ENCODE assay signal across 27 mouse cellular contexts in genomic region chr3:84500491-84500890, GRCm38 (mm10). TPM values are rescaled to one million over a fixed set of nuclear protein-coding genes. Genes with fewer than 3 reads are reported as not detected.
DNase-seq lines count a peak whose midpoint lies in the region; ATAC-seq and TF ChIP-seq lines count a peak whose summit lies in the region.
"Had no signal": no experiment of that assay in that cellular context is flagged by ENCODE, and none has a peak within 500 bp of the region (broad histone marks: within the 10 kb centered on the region; RNA-seq: fewer than 3 reads in every experiment).

No protein-coding gene starts in this region.

- no peak for TF ChIP-seq CTCF in left cerebral cortex, adult 2 months (IDR thresholded peaks at IDR 0.05)

- no peak overlapping the region for H3K4me2 ChIP-seq in kidney, embryonic 16.5 days (replicated peaks; ENCODE audit: low read depth, low read length)
- no peak overlapping the region for H3K4me2 ChIP-seq in forebrain, embryonic 12.5 days
- H3K4me2 ChIP-seq: heart, embryonic 15.5 days; hindbrain, embryonic 12.5 days; liver, embryonic 12.5 days had no signal

- no peak for ATAC-seq in kidney, embryonic 16.5 days (ENCODE audit: low FRiP score, low TSS enrichment)
- ATAC-seq in forebrain, embryonic 12.5 days (ENCODE audit: low FRiP score) = no peak
- ATAC-seq: intestine, embryonic 16.5 days; liver, embryonic 12.5 days; liver, postnatal 0 days had no signal

- H3K4me3 ChIP-seq in left cerebral cortex, adult 2 months = no peak overlapping the region
- H3K4me3 ChIP-seq in limb, embryonic 10.5 days = no peak overlapping the region
- no peak overlapping the region for H3K4me3 ChIP-seq in kidney, embryonic 16.5 days (ENCODE audit: low read length)
- H3K4me3 ChIP-seq in forebrain, embryonic 12.5 days (replicated peaks) = no peak overlapping the region
- H3K4me3 ChIP-seq: erythroblast, embryonic 14.5 days; heart, embryonic 15.5 days; hindbrain, embryonic 12.5 days; liver, embryonic 12.5 days had no signal

- H3K27me3 ChIP-seq in limb, embryonic 10.5 days (ENCODE audit: low read depth, poor library complexity, severe bottlenecking) = no peaks in the 10 kb centered on the region
- H3K27me3 ChIP-seq in kidney, embryonic 16.5 days (ENCODE audit: insufficient read depth, low read length) = no peaks in the 10 kb centered on the region
- no peaks in the 10 kb centered on the region for H3K27me3 ChIP-seq in forebrain, embryonic 12.5 days
- H3K27me3 ChIP-seq: heart, embryonic 15.5 days; hindbrain, embryonic 12.5 days; liver, embryonic 12.5 days had no signal

- WGBS in limb, embryonic 10.5 days = 86% methylated on average over 10 of the region's 10 CpGs
- WGBS in kidney, embryonic 16.5 days = 85% methylated on average over 10 of the region's 10 CpGs
- WGBS in forebrain, embryonic 12.5 days = 82% methylated on average over 10 of the region's 10 CpGs

- H3K4me1 ChIP-seq in limb, embryonic 10.5 days = peaks cover 21% of the 10 kb centered on the region
- no peaks in the 10 kb centered on the region for H3K4me1 ChIP-seq in kidney, embryonic 16.5 days (ENCODE audit: insufficient read depth, low read length)
- H3K4me1 ChIP-seq in forebrain, embryonic 12.5 days = peaks cover 12% of the 10 kb centered on the region

- no peak overlapping the region for H3K9ac ChIP-seq in kidney, embryonic 16.5 days (replicated peaks; ENCODE audit: low read length)
- H3K9ac ChIP-seq in forebrain, embryonic 12.5 days = no peak overlapping the region
- H3K9ac ChIP-seq: heart, embryonic 15.5 days; hindbrain, embryonic 12.5 days; liver, embryonic 12.5 days; liver, postnatal 0 days had no signal

- intact Hi-C loops in left cerebral cortex, adult 2 months (cut with DNase I) = no loop called here

- H3K27ac ChIP-seq in left cerebral cortex, adult 2 months = peak overlapping the region; percentile 4; the same call in 1 of the 2 replicates
- H3K27ac ChIP-seq in limb, embryonic 10.5 days = peak overlapping the region; percentile 46; the same call in 1 of the 2 replicates
- no peak overlapping the region for H3K27ac ChIP-seq in kidney, embryonic 16.5 days (ENCODE audit: low read length)
- H3K27ac ChIP-seq in forebrain, embryonic 12.5 days = no peak overlapping the region
- H3K27ac ChIP-seq: heart, embryonic 15.5 days; hindbrain, embryonic 12.5 days; liver, embryonic 12.5 days; stomach, postnatal 0 days had no signal

- DNase-seq in adrenal gland, postnatal 10 days = peak; percentile 41
- DNase-seq in adrenal gland, postnatal 25 days = no peak
- no peak for DNase-seq in left cerebral cortex, adult 2 months (ENCODE audit: extremely low spot score in 1 of 2, low spot score in 2 of 2)
- DNase-seq in left cerebral cortex, adult 8-10 months (ENCODE audit: low spot score in 2 of 2) = no peak
- DNase-seq in adipocyte (ENCODE audit: low spot score) = peak; percentile 12
- DNase-seq in limb, embryonic 10.5 days (ENCODE audit: low spot score) = no peak
- DNase-seq: adrenal gland, postnatal 14 days; cerebellum, adult 18-20 months; cerebellum, postnatal 36 days; gastrocnemius, postnatal 10 days; kidney, adult 8-10 months; kidney, postnatal 10 days; layer of hippocampus, adult 9-11 months; liver, postnatal 0 days; midbrain, embryonic 14.5 days; right cerebral cortex, postnatal 4 days; thymus, adult 18-20 months; thymus, postnatal 25 days had no signal

- no peaks in the 10 kb centered on the region for H3K9me3 ChIP-seq in limb, embryonic 10.5 days (replicated peaks)
- no peaks in the 10 kb centered on the region for H3K9me3 ChIP-seq in kidney, embryonic 16.5 days (ENCODE audit: low read length)
- H3K9me3 ChIP-seq in forebrain, embryonic 12.5 days = no peaks in the 10 kb centered on the region
- H3K9me3 ChIP-seq: G1E; heart, embryonic 15.5 days; hindbrain, embryonic 12.5 days; liver, embryonic 12.5 days had no signal

- H3K36me3 ChIP-seq in limb, embryonic 10.5 days = peaks cover 11% of the 10 kb centered on the region; the same call in 1 of the 2 replicates
- H3K36me3 ChIP-seq in kidney, embryonic 16.5 days (ENCODE audit: insufficient read depth, low read length) = peaks cover 5% of the 10 kb centered on the region; the same call in 1 of the 2 replicates
- H3K36me3 ChIP-seq in forebrain, embryonic 12.5 days (replicated peaks) = 0 out of 2 replicates have a peak, but pooled peaks cover 4% of the 10 kb centered on the region
- H3K36me3 ChIP-seq: hindbrain, embryonic 12.5 days had no signal

RNA-seq across cellular contexts. Expression of gene Fhdc1, which starts 20.3 kb away (rescaled TPM):
- 10 to 100 TPM; 10.8 to 24.9 TPM for total RNA-seq in adrenal gland, postnatal 10 days (2021)
- 13.2 and 17.5 TPM in 2 replicates for total RNA-seq in adrenal gland, postnatal 25 days (2021)
- 1 to 10 TPM; 3.4 to 4.5 TPM for total RNA-seq in left cerebral cortex, adult 2 months (2021)
- 1 to 10 TPM; 4.1 to 6.3 (median 5.1) TPM for total RNA-seq in left cerebral cortex, adult 8-10 months (2022)
- 1.2 and 2.2 TPM in 2 replicates for polyA plus RNA-seq in limb, embryonic 10.5 days (2016; fragmentation: Nextera tagmentation; extraction: Ambion mirVana)
- 3.1 and 3.9 TPM in 2 replicates for polyA plus RNA-seq in kidney, embryonic 16.5 days (2015; fragmentation: Nextera tagmentation; extraction: Ambion mirVana)
- 3.5 and 3.6 TPM in 2 replicates for polyA plus RNA-seq in forebrain, embryonic 12.5 days (2016; fragmentation: Nextera tagmentation; extraction: Ambion mirVana)

Comparison
In these comparisons a context has a peak if more than half of its experiments do, and no peak if none do; other contexts are left out.
1. DNase-seq: peak in adrenal gland, postnatal 10 days (single experiment) and adipocyte (single experiment); none in adrenal gland, postnatal 25 days (single experiment), left cerebral cortex, adult 2 months (0 of 2), left cerebral cortex, adult 8-10 months (0 of 2) and limb, embryonic 10.5 days (single experiment).
2. H3K27ac ChIP-seq: peak in left cerebral cortex, adult 2 months (single experiment) and limb, embryonic 10.5 days (single experiment); none in kidney, embryonic 16.5 days (single experiment) and forebrain, embryonic 12.5 days (single experiment).